Mouse (Mus musculus) limb, embryonic 10.5 days (tissue): ENCODE results near the gene Kcnb1. TPM values are rescaled to one million over a fixed set of nuclear protein-coding genes. Genes with fewer than 3 reads are reported as not detected.

Experiments
- DNase-seq: peaks from one replicate; pipeline ENCODE4 v3.0.0-alpha.2; 2017; ENCODE audit warnings: low spot score
- H3K27ac ChIP-seq: fragments of 300-500 bp; sonication (generic); 2 replicates; pipeline ENCODE4 v1.5.1; 2016; ENCODE audit warnings: mild to moderate bottlenecking
- H3K27me3 ChIP-seq: fragments of 300-500 bp; sonication (generic); 2 replicates; pipeline ENCODE4 v1.6.1; 2016; ENCODE audit warnings: low read depth, mild to moderate bottlenecking; ENCODE audit not compliant: poor library complexity, severe bottlenecking
- H3K36me3 ChIP-seq: fragments of 300-500 bp; sonication (generic); 2 replicates; pipeline ENCODE4 v1.6.1; 2016; ENCODE audit warnings: mild to moderate bottlenecking, moderate library complexity
- H3K4me1 ChIP-seq: fragments of 300-500 bp; sonication (generic); 2 replicates; pipeline ENCODE4 v1.6.1; 2016
- H3K4me3 ChIP-seq: fragments of 300-500 bp; sonication (generic); 2 replicates; pipeline ENCODE4 v1.5.1; 2016; ENCODE audit warnings: mild to moderate bottlenecking, moderate library complexity
- H3K9me3 ChIP-seq: fragments of 300-500 bp; sonication (generic); replicated peaks from 2 replicates; pipeline ENCODE4 v1.6.1; 2016; ENCODE audit warnings: mild to moderate bottlenecking
- WGBS: fragments of 180-500 bp; shearing (Covaris S2); methylation state at CpG from one replicate; pipeline ENCODE4 v1.1.7; 2016; 5-methylcytosine and 5-hydroxymethylcytosine counted together
- polyA plus RNA-seq: library from polyadenylated mRNA; unstranded; fragments of >200 nt; fragmentation: Nextera tagmentation; extraction: Ambion mirVana; gene quantifications from 2 replicates; pipeline ENCODE4 v1.2.1, GENCODE M21; 2016

Gene Kcnb1
- polyA plus RNA-seq, 1 experiment from 2014 or later, result 0.14 TPM

GRCm38 (mm10) chr2:167179301-167179700, 10.7 kb downstream of the Kcnb1 start:
- no peak for DNase-seq
- Histone ChIP-seq H3K4me1 (0 out of 2 replicates have a peak, but pooled peaks cover 2% of the 10 kb centered on the region), H3K27ac (no peak overlapping the region), H3K9me3 (no peaks in the 10 kb centered on the region), H3K4me3 (no peak overlapping the region), H3K36me3 (no peaks in the 10 kb centered on the region), H3K27me3 (0 out of 2 replicates have a peak, but pooled peaks cover 5% of the 10 kb centered on the region)
- WGBS, result 91% methylated on average over 10 of the region's 10 CpGs

- 0 out of 2 replicates have a peak, but pooled peaks cover 5% of the 10 kb centered on the region for H3K27me3 ChIP-seq
- H3K4me3 ChIP-seq, result no peak overlapping the region
- H3K4me1 ChIP-seq, result 0 out of 2 replicates have a peak, but pooled peaks cover 2% of the 10 kb centered on the region
- 76% methylated on average over 10 of the region's 10 CpGs for WGBS
- H3K9me3 ChIP-seq, result no peaks in the 10 kb centered on the region
- H3K27ac ChIP-seq, result no peak overlapping the region
- DNase-seq, result no peak
- H3K36me3 ChIP-seq, result no peaks in the 10 kb centered on the region
Measured at GRCm38 (mm10) chr2:167177231-167177641, 12.7 kb downstream of the Kcnb1 start.

- H3K4me1 ChIP-seq, result 0 out of 2 replicates have a peak, but pooled peaks cover 2% of the 10 kb centered on the region
- DNase-seq, result no peak
- H3K27ac ChIP-seq, result 0 out of 2 replicates have a peak overlapping the region, but pooled peaks have one; percentile 2
- H3K9me3 ChIP-seq, result no peaks in the 10 kb centered on the region
- H3K27me3 ChIP-seq, result 0 out of 2 replicates have a peak, but pooled peaks cover 5% of the 10 kb centered on the region
- no peak overlapping the region for H3K4me3 ChIP-seq
- 87% methylated on average over 6 of the region's 6 CpGs for WGBS
- H3K36me3 ChIP-seq, result no peaks in the 10 kb centered on the region
Measured at GRCm38 (mm10) chr2:167175284-167175683, 14.7 kb downstream of the Kcnb1 start.

- Histone ChIP-seq H3K9me3 (no peaks in the 10 kb centered on the region), H3K36me3 (no peaks in the 10 kb centered on the region), H3K27me3 (0 out of 2 replicates have a peak, but pooled peaks cover 5% of the 10 kb centered on the region), H3K27ac (no peak overlapping the region), H3K4me1 (peaks cover 8% of the 10 kb centered on the region), H3K4me3 (no peak overlapping the region)
- WGBS, result 88% methylated on average over 5 of the region's 5 CpGs
- DNase-seq, result no peak
Measured at GRCm38 (mm10) chr2:167173051-167173875, 16.7 kb downstream of the Kcnb1 start.

- Histone ChIP-seq H3K27me3 (no peaks in the 10 kb centered on the region), H3K27ac (no peak overlapping the region), H3K4me3 (no peak overlapping the region), H3K9me3 (no peaks in the 10 kb centered on the region), H3K4me1 (peaks cover 23% of the 10 kb centered on the region), H3K36me3 (no peaks in the 10 kb centered on the region)
- DNase-seq, result no peak
- 73% methylated on average over 11 of the region's 11 CpGs for WGBS
Measured at GRCm38 (mm10) chr2:167167515-167168212, 22.3 kb downstream of the Kcnb1 start.

- no peaks in the 10 kb centered on the region; the same call in 1 of the 2 replicates for H3K9me3 ChIP-seq
- no peak for DNase-seq
- H3K36me3 ChIP-seq, result no peaks in the 10 kb centered on the region
- no peak overlapping the region for H3K4me3 ChIP-seq
- no peak overlapping the region for H3K27ac ChIP-seq
- H3K4me1 ChIP-seq, result peaks cover 20% of the 10 kb centered on the region
- 90% methylated on average over 9 of the region's 9 CpGs for WGBS
- H3K27me3 ChIP-seq, result no peaks in the 10 kb centered on the region
Measured at GRCm38 (mm10) chr2:167163600-167163999, 26.4 kb downstream of the Kcnb1 start.

- no peaks in the 10 kb centered on the region for H3K27me3 ChIP-seq
- peaks cover 15% of the 10 kb centered on the region for H3K4me1 ChIP-seq
- no peak overlapping the region for H3K27ac ChIP-seq
- no peaks in the 10 kb centered on the region; the same call in 1 of the 2 replicates for H3K9me3 ChIP-seq
- no peaks in the 10 kb centered on the region for H3K36me3 ChIP-seq
- WGBS, result 94% methylated on average over 10 of the region's 10 CpGs
- H3K4me3 ChIP-seq, result no peak overlapping the region
- no peak for DNase-seq
Measured at GRCm38 (mm10) chr2:167163134-167163533, 26.8 kb downstream of the Kcnb1 start.

- 90% methylated on average over 10 of the region's 10 CpGs for WGBS
- Histone ChIP-seq H3K4me3 (no peak overlapping the region), H3K27ac (no peak overlapping the region), H3K4me1 (peaks cover 10% of the 10 kb centered on the region; the same call in 1 of the 2 replicates), H3K36me3 (no peaks in the 10 kb centered on the region), H3K9me3 (no peaks in the 10 kb centered on the region; the same call in 1 of the 2 replicates), H3K27me3 (no peaks in the 10 kb centered on the region)
- no peak for DNase-seq
Measured at GRCm38 (mm10) chr2:167162516-167163021, 27.4 kb downstream of the Kcnb1 start.

GRCm38 (mm10) chr2:167159721-167160120, 30.2 kb downstream of the Kcnb1 start:
- peaks cover 15% of the 10 kb centered on the region; the same call in 1 of the 2 replicates for H3K27me3 ChIP-seq
- H3K4me1 ChIP-seq, result peaks cover 15% of the 10 kb centered on the region
- no peak overlapping the region for H3K27ac ChIP-seq
- 94% methylated on average over 4 of the region's 4 CpGs for WGBS
- no peaks in the 10 kb centered on the region for H3K36me3 ChIP-seq
- DNase-seq, result no peak
- no peaks in the 10 kb centered on the region; the same call in 1 of the 2 replicates for H3K9me3 ChIP-seq
- no peak overlapping the region for H3K4me3 ChIP-seq

GRCm38 (mm10) chr2:167158780-167159179, 31.2 kb downstream of the Kcnb1 start:
- no peaks in the 10 kb centered on the region for H3K36me3 ChIP-seq
- DNase-seq, result no peak
- H3K27me3 ChIP-seq, result peaks cover 20% of the 10 kb centered on the region; the same call in 1 of the 2 replicates
- no peak overlapping the region for H3K27ac ChIP-seq
- 90% methylated on average over 5 of the region's 5 CpGs for WGBS
- no peak overlapping the region for H3K4me3 ChIP-seq
- H3K4me1 ChIP-seq, result peaks cover 8% of the 10 kb centered on the region
- H3K9me3 ChIP-seq, result no peaks in the 10 kb centered on the region; the same call in 1 of the 2 replicates

GRCm38 (mm10) chr2:167156118-167156715, 33.7 kb downstream of the Kcnb1 start:
- H3K4me1 ChIP-seq, result peaks cover 8% of the 10 kb centered on the region
- no peak overlapping the region for H3K27ac ChIP-seq
- no peak for DNase-seq
- WGBS, result 44% methylated on average over 9 of the region's 9 CpGs
- no peaks in the 10 kb centered on the region; the same call in 1 of the 2 replicates for H3K9me3 ChIP-seq
- no peak overlapping the region for H3K4me3 ChIP-seq
- H3K27me3 ChIP-seq, result peaks cover 20% of the 10 kb centered on the region; the same call in 1 of the 2 replicates
- H3K36me3 ChIP-seq, result no peaks in the 10 kb centered on the region

- H3K4me3 ChIP-seq, result no peak overlapping the region
- peak overlapping the region; percentile 36; the same call in 1 of the 2 replicates for H3K27ac ChIP-seq
- H3K4me1 ChIP-seq, result peaks cover 8% of the 10 kb centered on the region
- DNase-seq, result no peak
- H3K36me3 ChIP-seq, result no peaks in the 10 kb centered on the region
- H3K27me3 ChIP-seq, result peaks cover 20% of the 10 kb centered on the region; the same call in 1 of the 2 replicates
- whole genome bisulfite sequencing, result 55% methylated on average over 4 of the region's 4 CpGs
- H3K9me3 ChIP-seq, result no peaks in the 10 kb centered on the region
Measured at GRCm38 (mm10) chr2:167155541-167155973, 34.4 kb downstream of the Kcnb1 start.
